Mouse (Mus musculus): ENCODE measurements at regions not wholly inside any gene's neighbourhood (a gene's known extent, or its start where the extent isn't known, plus 50 kb on each side); places are given as distances from the start of the nearest gene placed in this dataset.
A peak's percentile ranks its signal among the peaks of the same experiment; 100 is the strongest.
"Not testable (repeated sequence)": the region's sequence is repeated elsewhere in the genome, so short reads cannot be mapped to it uniquely, and the experiment has no call there.

DNA sequence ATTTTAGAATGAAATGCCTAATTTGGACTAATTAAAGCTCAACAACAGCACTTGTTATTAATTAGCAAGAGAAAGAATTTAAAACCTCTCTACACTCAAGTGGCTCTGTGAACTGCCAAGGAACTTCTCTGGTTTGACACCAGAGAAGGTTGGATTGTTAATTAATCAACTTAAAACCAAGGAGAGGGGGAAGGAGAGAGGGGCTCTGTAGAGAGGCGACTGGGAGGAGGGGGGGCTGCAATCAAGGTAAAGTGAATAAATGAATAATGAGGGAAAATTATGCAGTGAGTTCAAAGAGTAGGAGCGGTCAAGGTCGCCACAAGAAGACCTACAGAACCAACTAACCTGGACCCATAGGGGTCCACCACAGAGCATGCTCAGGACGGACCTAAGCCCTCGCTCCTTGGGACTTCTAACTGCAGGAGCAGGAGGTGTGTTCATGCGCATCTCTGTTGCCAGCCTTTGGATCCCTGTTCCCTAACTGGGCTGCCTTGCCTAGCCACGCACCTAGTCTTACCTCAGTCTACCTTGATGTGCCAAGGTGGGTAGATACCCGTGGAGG lies 189.0 kb upstream of the Ghr start:
- Histone ChIP-seq H3K27me3 (ENCODE audit: control insufficient read depth, insufficient read depth, low read length) (no peaks in the 10 kb centered on the region), H3K27ac (ENCODE audit: low read depth, low read length) (no peak overlapping the region), H3K36me3 (ENCODE audit: control insufficient read depth, insufficient read depth, low read length) (no peaks in the 10 kb centered on the region), H3K9ac (ENCODE audit: low read depth, low read length) (no peak overlapping the region), H3K4me3 (ENCODE audit: low read depth, low read length) (no peak overlapping the region), H3K4me2 (no peak overlapping the region), H3K9me3 (replicated peaks; ENCODE audit: control insufficient read depth, low read length) (no peaks in the 10 kb centered on the region), H3K4me1 (ENCODE audit: control insufficient read depth, insufficient read depth, low read length) (no peaks in the 10 kb centered on the region)
- no peak for ATAC-seq (replicated peaks; ENCODE audit: insufficient number of reproducible peaks, low FRiP score, low TSS enrichment)
- WGBS (ENCODE audit: insufficient replicate concordance) = 79% methylated on average over 8 of the region's 8 CpGs

DNA sequence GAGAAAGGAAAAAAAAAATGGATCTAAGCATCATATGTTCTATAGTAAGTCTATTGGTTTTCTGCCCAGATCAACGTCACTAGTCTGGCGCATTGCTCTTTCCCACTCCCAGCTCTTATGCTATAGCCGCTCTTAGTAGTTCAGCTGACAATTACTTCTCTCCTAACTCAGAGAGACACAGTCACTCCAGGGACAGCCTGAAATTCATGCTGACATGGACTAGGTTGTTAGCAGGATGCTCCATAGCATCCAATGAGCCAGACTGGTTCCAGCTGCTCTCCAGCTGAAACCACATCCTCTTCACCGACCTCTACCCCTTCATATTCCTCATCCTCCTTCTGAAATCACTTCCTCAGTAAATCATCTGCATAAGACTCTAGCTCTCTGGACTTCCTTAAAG lies 187.0 kb upstream of the Ghr start:
- no peak overlapping the region for H3K4me3 ChIP-seq (ENCODE audit: low read depth, low read length)
- no peak overlapping the region for H3K27ac ChIP-seq (ENCODE audit: low read depth, low read length)
- WGBS (ENCODE audit: insufficient replicate concordance) = 86% methylated on average over 4 of the region's 4 CpGs
- H3K9me3 ChIP-seq (replicated peaks; ENCODE audit: control insufficient read depth, low read length) = no peaks in the 10 kb centered on the region
- no peak overlapping the region for H3K4me2 ChIP-seq
- no peak overlapping the region for H3K9ac ChIP-seq (ENCODE audit: low read depth, low read length)
- H3K4me1 ChIP-seq (ENCODE audit: control insufficient read depth, insufficient read depth, low read length) = no peaks in the 10 kb centered on the region
- no peak for ATAC-seq (replicated peaks; ENCODE audit: insufficient number of reproducible peaks, low FRiP score, low TSS enrichment)
- no peaks in the 10 kb centered on the region for H3K27me3 ChIP-seq (ENCODE audit: control insufficient read depth, insufficient read depth, low read length)
- no peaks in the 10 kb centered on the region for H3K36me3 ChIP-seq (ENCODE audit: control insufficient read depth, insufficient read depth, low read length)

DNA sequence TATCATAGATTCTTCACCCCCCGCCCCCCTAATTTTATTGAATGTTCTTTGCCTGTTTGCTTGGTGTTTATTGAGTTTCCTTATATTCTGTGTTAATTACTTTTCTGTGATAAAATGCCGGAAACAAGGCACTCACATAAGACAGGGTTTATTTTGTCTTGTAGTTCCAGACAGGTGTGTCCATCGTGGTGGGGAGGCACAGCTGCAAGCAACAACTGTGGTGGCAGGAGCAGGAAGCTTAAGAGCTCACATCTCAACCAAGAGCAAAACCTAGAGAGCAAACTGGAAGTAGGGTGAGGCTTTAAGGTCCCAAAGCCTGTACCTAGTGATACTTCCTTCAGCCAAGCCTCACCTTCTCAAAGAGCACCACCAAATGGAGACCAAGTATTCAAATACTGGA lies 181.4 kb upstream of the Ghr start:
- Histone ChIP-seq H3K4me3 (ENCODE audit: low read depth, low read length) (no peak overlapping the region), H3K4me1 (ENCODE audit: control insufficient read depth, insufficient read depth, low read length) (no peaks in the 10 kb centered on the region), H3K9me3 (replicated peaks; ENCODE audit: control insufficient read depth, low read length) (no peaks in the 10 kb centered on the region), H3K36me3 (ENCODE audit: control insufficient read depth, insufficient read depth, low read length) (no peaks in the 10 kb centered on the region), H3K27me3 (ENCODE audit: control insufficient read depth, insufficient read depth, low read length) (no peaks in the 10 kb centered on the region), H3K27ac (ENCODE audit: low read depth, low read length) (no peak overlapping the region), H3K9ac (ENCODE audit: low read depth, low read length) (no peak overlapping the region), H3K4me2 (no peak overlapping the region)
- no peak for ATAC-seq (replicated peaks; ENCODE audit: insufficient number of reproducible peaks, low FRiP score, low TSS enrichment)
- WGBS (ENCODE audit: insufficient replicate concordance) = 75% methylated on average over 3 of the region's 3 CpGs

DNA sequence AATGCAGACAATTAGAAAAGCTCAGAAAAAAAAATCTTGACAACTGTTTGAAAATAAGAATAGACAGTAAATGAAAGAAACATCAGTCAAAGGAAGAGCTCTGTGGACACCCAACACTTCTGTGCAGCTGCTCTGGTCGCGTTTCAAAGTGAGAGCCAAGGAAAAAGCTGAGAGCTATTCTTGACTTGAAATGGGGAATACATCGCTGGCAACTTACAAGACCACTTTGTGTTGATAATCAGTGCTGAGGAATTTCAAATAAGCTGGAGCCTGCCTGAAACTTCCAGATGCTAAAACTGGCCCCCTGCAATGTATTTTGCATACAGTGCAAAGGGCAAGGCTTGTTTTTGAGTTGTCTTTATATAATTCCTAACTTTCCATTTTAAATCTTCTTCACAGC lies 177.1 kb upstream of the Ghr start:
- H3K4me3 ChIP-seq (ENCODE audit: low read depth, low read length) = no peak overlapping the region
- no peaks in the 10 kb centered on the region for H3K9me3 ChIP-seq (replicated peaks; ENCODE audit: control insufficient read depth, low read length)
- H3K4me2 ChIP-seq = no peak overlapping the region
- no peaks in the 10 kb centered on the region for H3K36me3 ChIP-seq (ENCODE audit: control insufficient read depth, insufficient read depth, low read length)
- WGBS (ENCODE audit: insufficient replicate concordance) = 19% methylated on average over 3 of the region's 3 CpGs
- no peak overlapping the region for H3K9ac ChIP-seq (ENCODE audit: low read depth, low read length)
- no peak for ATAC-seq (replicated peaks; ENCODE audit: insufficient number of reproducible peaks, low FRiP score, low TSS enrichment)
- no peak overlapping the region for H3K27ac ChIP-seq (ENCODE audit: low read depth, low read length)
- no peaks in the 10 kb centered on the region for H3K27me3 ChIP-seq (ENCODE audit: control insufficient read depth, insufficient read depth, low read length)
- no peaks in the 10 kb centered on the region for H3K4me1 ChIP-seq (ENCODE audit: control insufficient read depth, insufficient read depth, low read length)

DNA sequence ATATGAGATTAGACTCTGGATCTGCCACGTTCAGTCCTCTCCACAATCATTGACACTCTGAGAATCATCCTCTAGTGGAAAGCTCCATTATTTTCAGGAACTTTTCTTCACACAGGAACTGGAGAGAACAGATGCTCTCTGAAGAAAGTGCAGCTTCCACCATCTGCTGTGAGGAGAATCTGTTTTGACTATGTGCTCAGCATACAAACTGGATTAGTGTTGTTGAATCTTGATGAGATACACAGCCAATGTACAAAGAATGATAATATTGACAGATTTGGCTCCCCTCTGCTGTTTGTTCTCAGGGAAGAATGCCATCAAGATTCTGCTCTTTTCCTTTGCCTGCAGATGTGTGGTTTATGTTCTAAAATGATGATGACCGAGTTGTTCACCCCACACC lies 172.3 kb upstream of the Ghr start:
- 75% methylated on average over 2 of the region's 2 CpGs for WGBS (ENCODE audit: insufficient replicate concordance)
- ATAC-seq (replicated peaks; ENCODE audit: insufficient number of reproducible peaks, low FRiP score, low TSS enrichment) = no peak
- H3K9me3 ChIP-seq (replicated peaks; ENCODE audit: control insufficient read depth, low read length) = no peaks in the 10 kb centered on the region
- H3K36me3 ChIP-seq (ENCODE audit: control insufficient read depth, insufficient read depth, low read length) = no peaks in the 10 kb centered on the region
- H3K4me1 ChIP-seq (ENCODE audit: control insufficient read depth, insufficient read depth, low read length) = no peaks in the 10 kb centered on the region
- H3K9ac ChIP-seq (ENCODE audit: low read depth, low read length) = no peak overlapping the region
- no peak overlapping the region for H3K27ac ChIP-seq (ENCODE audit: low read depth, low read length)
- no peak overlapping the region for H3K4me3 ChIP-seq (ENCODE audit: low read depth, low read length)
- no peaks in the 10 kb centered on the region for H3K27me3 ChIP-seq (ENCODE audit: control insufficient read depth, insufficient read depth, low read length)
- H3K4me2 ChIP-seq = no peak overlapping the region

DNA sequence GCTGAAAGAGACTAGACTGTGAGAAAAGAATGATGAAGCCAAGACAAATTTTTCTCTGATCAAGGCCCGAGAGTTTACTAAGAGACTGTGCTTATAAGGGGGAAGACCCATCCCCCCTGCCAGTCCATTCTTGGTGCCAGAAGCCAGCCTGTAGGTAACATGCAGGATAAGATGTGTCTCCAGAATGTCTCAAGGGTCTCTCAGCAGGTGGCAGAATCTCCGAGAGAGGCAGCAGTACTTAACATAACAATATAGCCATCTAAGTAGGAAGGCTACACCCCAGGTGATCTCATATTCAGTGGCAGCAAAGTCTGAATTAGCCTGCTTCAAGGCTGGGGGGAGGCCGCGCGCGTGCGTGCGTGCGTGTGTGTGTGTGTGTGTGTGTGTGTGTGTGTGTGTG lies 164.8 kb upstream of the Ghr start:
- H3K9ac ChIP-seq (ENCODE audit: low read depth, low read length); H3K4me2 ChIP-seq; H3K36me3 ChIP-seq (ENCODE audit: control insufficient read depth, insufficient read depth, low read length); H3K27me3 ChIP-seq (ENCODE audit: control insufficient read depth, insufficient read depth, low read length); H3K4me3 ChIP-seq (ENCODE audit: low read depth, low read length); H3K9me3 ChIP-seq (replicated peaks; ENCODE audit: control insufficient read depth, low read length); H3K27ac ChIP-seq (ENCODE audit: low read depth, low read length); ATAC-seq (replicated peaks; ENCODE audit: insufficient number of reproducible peaks, low FRiP score, low TSS enrichment); H3K4me1 ChIP-seq (ENCODE audit: control insufficient read depth, insufficient read depth, low read length): not testable (repeated sequence)
- 81% methylated on average over 9 of the region's 9 CpGs for WGBS (ENCODE audit: insufficient replicate concordance)

DNA sequence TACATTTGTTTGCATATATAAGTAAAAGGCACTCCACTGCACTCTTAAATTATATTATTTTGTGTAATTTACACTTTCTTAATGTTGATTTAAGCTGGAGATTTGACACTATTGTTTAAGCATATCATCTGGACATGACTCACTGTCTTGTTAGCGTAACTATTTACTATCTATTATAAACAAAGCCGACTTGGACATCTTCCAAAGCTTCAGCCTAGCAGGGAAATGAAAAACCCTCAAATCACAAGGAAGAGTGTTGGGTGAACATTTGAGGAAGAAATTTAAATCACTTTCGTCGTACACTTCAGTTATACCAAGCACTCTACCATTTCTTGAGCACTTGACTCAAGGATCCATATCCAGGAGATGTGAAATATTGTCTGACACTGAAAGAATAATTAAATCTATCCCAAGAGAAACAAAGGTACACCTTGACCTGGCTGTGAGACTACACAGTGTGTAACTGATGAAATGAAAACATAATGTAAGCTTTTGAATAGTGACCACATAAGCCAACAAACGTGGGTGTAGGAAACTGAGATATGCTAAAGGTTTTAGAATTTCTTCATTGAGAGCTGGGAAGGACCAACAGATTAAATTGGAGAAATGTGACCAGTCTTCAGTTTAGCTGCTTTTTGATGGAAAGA lies 160.0 kb upstream of the Ghr start:
- Histone ChIP-seq H3K36me3 (ENCODE audit: control insufficient read depth, insufficient read depth, low read length) (no peaks in the 10 kb centered on the region), H3K9me3 (replicated peaks; ENCODE audit: control insufficient read depth, low read length) (no peaks in the 10 kb centered on the region), H3K4me3 (ENCODE audit: low read depth, low read length) (no peak overlapping the region), H3K27ac (ENCODE audit: low read depth, low read length) (no peak overlapping the region), H3K4me2 (no peak overlapping the region), H3K9ac (ENCODE audit: low read depth, low read length) (no peak overlapping the region), H3K27me3 (ENCODE audit: control insufficient read depth, insufficient read depth, low read length) (no peaks in the 10 kb centered on the region), H3K4me1 (ENCODE audit: control insufficient read depth, insufficient read depth, low read length) (peaks cover 2% of the 10 kb centered on the region; the same call in 1 of the 2 replicates)
- ATAC-seq (replicated peaks; ENCODE audit: insufficient number of reproducible peaks, low FRiP score, low TSS enrichment) = no peak
- WGBS (ENCODE audit: insufficient replicate concordance) = 50% methylated on average over 5 of the region's 5 CpGs

DNA sequence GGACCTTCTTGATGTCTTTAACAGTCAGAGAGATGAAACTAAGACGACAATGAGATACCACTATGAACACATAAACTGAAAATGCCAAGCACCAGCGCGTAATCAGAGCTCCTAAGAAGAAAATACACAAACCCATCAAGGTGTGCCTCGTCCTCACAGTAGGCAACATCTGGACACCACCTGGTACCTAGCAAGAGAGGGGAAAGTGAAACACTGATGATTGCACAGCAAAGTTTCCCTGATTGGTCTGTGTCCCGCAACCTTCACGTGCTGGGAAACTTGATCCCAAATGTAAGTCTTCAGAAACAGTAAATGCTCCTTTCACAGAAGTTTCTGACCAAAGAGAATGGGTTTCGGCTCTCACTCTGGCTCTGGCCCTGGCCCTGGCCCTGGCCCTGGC lies 158.9 kb upstream of the Ghr start:
- no peak overlapping the region for H3K4me2 ChIP-seq
- 72% methylated on average over 7 of the region's 7 CpGs for WGBS (ENCODE audit: insufficient replicate concordance)
- H3K27ac ChIP-seq (ENCODE audit: low read depth, low read length) = 0 out of 2 replicates have a peak overlapping the region, but pooled peaks have one; percentile 50
- no peaks in the 10 kb centered on the region for H3K27me3 ChIP-seq (ENCODE audit: control insufficient read depth, insufficient read depth, low read length)
- H3K9me3 ChIP-seq (replicated peaks; ENCODE audit: control insufficient read depth, low read length) = no peaks in the 10 kb centered on the region
- H3K4me1 ChIP-seq (ENCODE audit: control insufficient read depth, insufficient read depth, low read length) = peaks cover 2% of the 10 kb centered on the region; the same call in 1 of the 2 replicates
- ATAC-seq (replicated peaks; ENCODE audit: insufficient number of reproducible peaks, low FRiP score, low TSS enrichment) = no peak
- no peak overlapping the region for H3K4me3 ChIP-seq (ENCODE audit: low read depth, low read length)
- H3K9ac ChIP-seq (ENCODE audit: low read depth, low read length) = no peak overlapping the region
- no peaks in the 10 kb centered on the region for H3K36me3 ChIP-seq (ENCODE audit: control insufficient read depth, insufficient read depth, low read length)

DNA sequence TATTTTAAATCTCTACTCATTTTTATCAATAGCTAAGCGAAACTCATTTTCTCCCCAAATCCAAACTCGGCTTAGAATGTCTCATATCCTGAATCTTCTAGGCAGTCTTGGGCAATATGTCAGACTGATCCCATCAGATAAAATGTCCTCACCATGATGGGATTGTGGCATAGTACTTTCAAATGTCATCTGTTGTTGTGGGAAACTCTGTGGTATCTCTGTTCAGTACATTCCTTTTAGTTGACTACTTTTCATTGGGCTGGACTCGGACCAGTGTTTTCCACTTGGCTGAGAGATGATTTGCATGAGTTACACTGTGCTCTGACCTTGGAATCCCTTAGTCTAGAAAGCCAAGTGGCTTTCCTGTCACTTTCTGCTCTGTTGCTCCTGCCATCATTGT lies 141.9 kb upstream of the Ghr start:
- WGBS (ENCODE audit: insufficient replicate concordance) = 77% methylated on average over 3 of the region's 3 CpGs
- Histone ChIP-seq H3K27me3 (ENCODE audit: control insufficient read depth, insufficient read depth, low read length) (no peaks in the 10 kb centered on the region), H3K4me2 (no peak overlapping the region), H3K27ac (ENCODE audit: low read depth, low read length) (no peak overlapping the region), H3K4me1 (ENCODE audit: control insufficient read depth, insufficient read depth, low read length) (no peaks in the 10 kb centered on the region), H3K36me3 (ENCODE audit: control insufficient read depth, insufficient read depth, low read length) (no peaks in the 10 kb centered on the region), H3K4me3 (ENCODE audit: low read depth, low read length) (no peak overlapping the region), H3K9me3 (replicated peaks; ENCODE audit: control insufficient read depth, low read length) (no peaks in the 10 kb centered on the region), H3K9ac (ENCODE audit: low read depth, low read length) (no peak overlapping the region)
- no peak for ATAC-seq (replicated peaks; ENCODE audit: insufficient number of reproducible peaks, low FRiP score, low TSS enrichment)
